Mouse (Mus musculus) myocyte (in vitro differentiated cells): ENCODE results near the gene Mip. TPM values are rescaled to one million over a fixed set of nuclear protein-coding genes. Genes with fewer than 3 reads are reported as not detected.

Experiments used
- H3K27me3 ChIP-seq: one replicate; pipeline ENCODE4 v1.6.1; 2011; ENCODE audit not compliant: control insufficient read depth, insufficient read depth, insufficient read length
- H3K36me3 ChIP-seq: one replicate; pipeline ENCODE4 v1.6.1; 2011; ENCODE audit not compliant: control insufficient read depth, insufficient read depth
- H3K4me2 ChIP-seq: one replicate; pipeline ENCODE4 v1.6.1; 2011; ENCODE audit warnings: low read depth, control low read depth
- H3K4me3 ChIP-seq: one replicate; pipeline ENCODE4 v1.5.1; 2011; ENCODE audit warnings: mild to moderate bottlenecking, control low read depth, moderate library complexity
- H3K79me2 ChIP-seq: one replicate; pipeline ENCODE4 v1.6.1; 2011; ENCODE audit not compliant: control insufficient read depth, insufficient read depth
- H3ac ChIP-seq: one replicate; pipeline ENCODE4 v1.6.1; 2011; ENCODE audit not compliant: control insufficient read depth, insufficient read length
- CEBPB ChIP-seq: IDR thresholded peaks from 2 replicates; pipeline ENCODE4 v1.6.1; 2011; ENCODE audit warnings: mild to moderate bottlenecking, moderate library complexity; ENCODE audit not compliant: poor library complexity, insufficient read depth, severe bottlenecking
- E2F4 ChIP-seq: IDR thresholded peaks from one replicate; pipeline ENCODE4 v1.6.1; 2011; ENCODE audit warnings: mild to moderate bottlenecking, control low read depth, moderate library complexity; ENCODE audit not compliant: insufficient read depth
- MAX ChIP-seq: IDR thresholded peaks from one replicate; pipeline ENCODE4 v1.6.1; 2011; ENCODE audit warnings: low read depth, mild to moderate bottlenecking, control low read depth
- MYOD1 ChIP-seq, 3 experiments: IDR thresholded peaks; one replicate each; pipeline ENCODE4 v1.6.1; 2011; ENCODE audit warnings: control low read depth in 2 of 3, low read depth in 2 of 3, mild to moderate bottlenecking in 2 of 3, moderate library complexity in 1 of 3; ENCODE audit not compliant: insufficient read length in 2 of 3, control insufficient read depth in 1 of 3
- MYOG ChIP-seq, 3 experiments: IDR thresholded peaks; one replicate each; pipeline ENCODE4 v1.6.1; 2011; ENCODE audit warnings: control low read depth in 2 of 3, low read depth in 2 of 3, mild to moderate bottlenecking in 2 of 3; ENCODE audit not compliant: insufficient read length in 2 of 3, control insufficient read depth in 1 of 3, insufficient read depth in 1 of 3
- POLR2A ChIP-seq: IDR thresholded peaks from one replicate; pipeline ENCODE4 v1.6.1; 2011; ENCODE audit warnings: low read depth, mild to moderate bottlenecking, control low read depth, moderate library complexity; ENCODE audit not compliant: insufficient read length
- POLR2AphosphoS2 ChIP-seq: IDR thresholded peaks from one replicate; pipeline ENCODE4 v1.6.1; 2011; ENCODE audit warnings: low read depth, control low read depth; ENCODE audit not compliant: insufficient read length
- REST ChIP-seq: IDR thresholded peaks from one replicate; pipeline ENCODE4 v1.6.1; 2011; ENCODE audit warnings: mild to moderate bottlenecking, control low read depth, moderate library complexity; ENCODE audit not compliant: insufficient read depth, insufficient read length
- SRF ChIP-seq: IDR thresholded peaks from one replicate; pipeline ENCODE4 v1.6.1; 2011; ENCODE audit warnings: low read depth; ENCODE audit not compliant: control insufficient read depth, insufficient read length
- TCF12 ChIP-seq: IDR thresholded peaks from one replicate; pipeline ENCODE4 v1.6.1; 2011; ENCODE audit warnings: mild to moderate bottlenecking, control low read depth; ENCODE audit not compliant: poor library complexity, insufficient read depth, severe bottlenecking
- TCF3 ChIP-seq: IDR thresholded peaks from one replicate; pipeline ENCODE4 v1.6.1; 2011; ENCODE audit warnings: low read depth, control low read depth; ENCODE audit not compliant: insufficient read length
- USF1 ChIP-seq: IDR thresholded peaks from one replicate; pipeline ENCODE4 v1.6.1; 2011; ENCODE audit warnings: low read depth, mild to moderate bottlenecking, control low read depth, moderate library complexity
- polyA plus RNA-seq: library from polyadenylated mRNA; unstranded; fragments of >200 nt; fragmentation: generic; extraction: Trizol; gene quantifications from one replicate; pipeline ENCODE4 v1.2.1, GENCODE M21; 2012; ENCODE audit warnings: missing spikeins

The Mip gene
- polyA plus RNA-seq, 1 experiment: not detected

DNA sequence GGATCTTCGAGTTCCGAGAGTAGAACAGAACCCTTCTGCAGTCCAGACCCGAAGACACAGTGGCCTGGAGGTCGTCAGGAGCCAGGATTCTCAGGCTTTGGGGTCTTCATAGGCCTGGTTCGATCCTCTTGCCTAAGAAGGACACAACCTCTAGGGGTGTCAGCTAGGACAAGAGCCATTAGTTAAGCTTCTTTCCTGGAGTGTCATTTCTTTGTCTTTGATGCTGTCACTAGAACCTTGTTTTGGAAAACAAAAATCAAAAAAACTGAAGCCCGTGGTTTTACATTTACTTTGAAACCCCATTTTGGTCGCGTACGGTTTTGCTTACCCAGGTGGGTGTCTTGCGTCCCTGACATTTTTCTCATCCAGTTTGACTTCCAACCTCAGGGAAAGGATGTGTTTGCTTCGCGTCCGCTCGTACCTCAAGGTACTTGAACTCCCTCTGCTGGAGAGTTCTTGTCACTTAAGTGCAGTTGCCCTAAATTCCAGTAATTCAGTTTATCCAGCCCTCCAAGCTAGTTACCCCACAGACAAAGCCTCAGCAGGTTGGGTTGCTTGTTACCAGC, 6.9 kb downstream of the Mip start:
- no peaks in the 10 kb centered on the region for H3K79me2 ChIP-seq
- TF ChIP-seq TCF12: no peak
- no peak for TF ChIP-seq USF1
- no peak for TF ChIP-seq MAX
- no peak for TF ChIP-seq E2F4
- no peak for TF ChIP-seq CEBPB
- TF ChIP-seq MYOG (IDR thresholded peaks at IDR 0.05; ENCODE audit: control insufficient read depth in 1 of 3, insufficient read depth in 1 of 3, insufficient read length in 2 of 3, low read depth in 2 of 3): no peak
- TF ChIP-seq SRF: no peak
- TF ChIP-seq POLR2AphosphoS2: no peak
- no peak for TF ChIP-seq MYOD1 (IDR thresholded peaks at IDR 0.05; ENCODE audit: control insufficient read depth in 1 of 3, insufficient read length in 2 of 3, low read depth in 2 of 3)
- no peak for TF ChIP-seq POLR2A
- TF ChIP-seq REST: no peak
- TF ChIP-seq TCF3: no peak
- H3K4me3 ChIP-seq: peak overlapping the region; percentile 53
- peak overlapping the region; percentile 89 for H3K4me2 ChIP-seq
- H3ac ChIP-seq: peak overlapping the region; percentile 64
- no peaks in the 10 kb centered on the region for H3K27me3 ChIP-seq
- no peaks in the 10 kb centered on the region for H3K36me3 ChIP-seq

- no peak overlapping the region for H3ac ChIP-seq
- H3K79me2 ChIP-seq: no peaks in the 10 kb centered on the region
- TF ChIP-seq CEBPB: no peak
- TF ChIP-seq REST: no peak
- TF ChIP-seq POLR2A: no peak
- TF ChIP-seq E2F4: no peak
- TF ChIP-seq USF1: no peak
- no peak for TF ChIP-seq TCF3
- TF ChIP-seq POLR2AphosphoS2: no peak
- no peak for TF ChIP-seq SRF
- no peak for TF ChIP-seq MYOD1 (IDR thresholded peaks at IDR 0.05; ENCODE audit: control insufficient read depth in 1 of 3, insufficient read length in 2 of 3, low read depth in 2 of 3)
- TF ChIP-seq MYOG (IDR thresholded peaks at IDR 0.05; ENCODE audit: control insufficient read depth in 1 of 3, insufficient read depth in 1 of 3, insufficient read length in 2 of 3, low read depth in 2 of 3): no peak
- no peak for TF ChIP-seq TCF12
- no peak for TF ChIP-seq MAX
- no peak overlapping the region for H3K4me2 ChIP-seq
- H3K4me3 ChIP-seq: no peak overlapping the region
- peaks cover 6% of the 10 kb centered on the region for H3K36me3 ChIP-seq
- H3K27me3 ChIP-seq: no peaks in the 10 kb centered on the region
Observed at GRCm38 (mm10) chr10:128236321-128236720, 10.7 kb downstream of the Mip start.

DNA sequence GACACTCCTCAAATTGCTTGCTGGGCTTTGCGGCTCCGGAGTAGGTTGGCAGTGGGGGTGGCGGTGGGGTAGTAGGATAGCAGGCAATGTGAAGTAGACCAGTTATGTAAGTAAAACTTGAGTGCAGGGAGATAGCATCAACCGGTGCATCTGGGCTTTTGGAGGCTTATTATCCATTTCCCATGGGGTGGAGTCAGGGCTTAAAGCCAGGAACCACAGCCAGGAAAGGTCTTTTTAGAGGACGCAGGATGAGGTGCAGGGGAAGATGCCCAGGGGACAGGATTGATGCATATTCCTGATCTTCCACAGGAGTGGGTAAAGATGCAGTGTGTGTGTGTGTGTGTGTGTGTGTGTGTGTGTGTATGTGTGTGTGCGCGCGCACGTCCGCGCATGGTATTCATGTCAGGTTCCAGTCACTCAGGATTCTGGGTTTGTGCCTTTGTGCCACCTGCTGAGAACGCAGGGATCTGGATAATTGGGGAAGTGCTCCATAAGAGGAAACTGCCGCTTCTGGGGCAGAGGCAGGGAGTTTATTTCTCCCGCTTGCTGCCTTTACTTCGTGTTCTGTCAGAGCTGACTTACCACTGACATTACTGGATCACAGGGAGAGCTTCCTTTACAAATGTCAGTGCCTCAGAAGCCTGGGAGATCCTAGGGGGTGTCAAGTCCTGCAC, 12.3 kb downstream of the Mip start:
- Histone ChIP-seq H3K4me3 (no peak overlapping the region), H3K4me2 (no peak overlapping the region), H3K36me3 (peaks cover 6% of the 10 kb centered on the region), H3K79me2 (no peaks in the 10 kb centered on the region), H3ac (no peak overlapping the region), H3K27me3 (no peaks in the 10 kb centered on the region)
- TF ChIP-seq MYOD1 (IDR thresholded peaks at IDR 0.05; ENCODE audit: control insufficient read depth in 1 of 3, insufficient read length in 2 of 3, low read depth in 2 of 3) (no peak), MAX (no peak), CEBPB (no peak), TCF3 (no peak), MYOG (IDR thresholded peaks at IDR 0.05; ENCODE audit: control insufficient read depth in 1 of 3, insufficient read depth in 1 of 3, insufficient read length in 2 of 3, low read depth in 2 of 3) (no peak), USF1 (no peak), POLR2A (no peak), TCF12 (no peak), E2F4 (no peak), REST (no peak), SRF (no peak), POLR2AphosphoS2 (no peak)

GRCm38 (mm10) chr10:128239140-128239539, 13.5 kb downstream of the Mip start:
- Histone ChIP-seq H3K36me3 (peaks cover 6% of the 10 kb centered on the region), H3K27me3 (no peaks in the 10 kb centered on the region), H3K79me2 (no peaks in the 10 kb centered on the region), H3K4me2 (no peak overlapping the region), H3K4me3 (no peak overlapping the region), H3ac (no peak overlapping the region)
- no peak for TF ChIP-seq SRF

DNA sequence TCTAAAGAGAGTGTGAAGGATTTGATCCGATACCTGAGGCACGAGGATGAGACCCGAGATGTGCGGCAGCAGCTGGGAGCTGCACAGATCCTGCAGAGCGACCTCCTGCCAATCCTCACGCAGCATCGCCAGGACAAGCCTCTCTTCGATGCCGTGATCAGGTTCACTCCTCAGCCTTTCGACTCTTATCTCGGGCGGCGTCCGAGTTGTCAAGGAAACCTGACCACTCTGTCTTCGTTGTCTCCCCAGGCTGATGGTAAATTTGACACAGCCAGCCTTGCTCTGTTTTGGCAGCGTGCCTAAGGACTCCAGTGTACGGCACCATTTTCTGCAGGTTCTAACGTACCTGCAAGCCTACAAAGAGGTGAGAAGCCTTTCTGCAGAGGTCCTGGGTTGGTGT, 14.5 kb downstream of the Mip start:
- no peak for TF ChIP-seq CEBPB
- Histone ChIP-seq H3K36me3 (peaks cover 6% of the 10 kb centered on the region), H3K4me3 (no peak overlapping the region), H3K79me2 (no peaks in the 10 kb centered on the region), H3ac (no peak overlapping the region), H3K4me2 (no peak overlapping the region), H3K27me3 (no peaks in the 10 kb centered on the region)
